Mouse (Mus musculus) CH12.LX (cell line): ENCODE data around the gene Hecw2. TPM values are rescaled to one million over a fixed set of nuclear protein-coding genes. Genes with fewer than 3 reads are reported as not detected.

ENCODE experiments used
- DNase-seq: peaks from one replicate; pipeline ENCODE4 v3.0.0-alpha.2; 2013; ENCODE audit errors: extremely low read depth
- H3K27ac ChIP-seq: 2 replicates; pipeline ENCODE4 v1.5.1; 2012; ENCODE audit warnings: low read depth, mild to moderate bottlenecking, control low read depth, moderate library complexity; ENCODE audit not compliant: insufficient read depth
- H3K27me3 ChIP-seq: replicated peaks from 2 replicates; pipeline ENCODE3; 2012; ENCODE audit warnings: inconsistent platforms
- H3K36me3 ChIP-seq, 2 experiments: replicated peaks in 1 of 2; 2 replicates each; pipeline versions ENCODE3 to v1.6.1; 2012; ENCODE audit warnings: inconsistent platforms in 1 of 2, low read length in 1 of 2, mild to moderate bottlenecking in 1 of 2, mixed read lengths in 1 of 2, moderate library complexity in 1 of 2; ENCODE audit not compliant: control insufficient read depth in 1 of 2, insufficient read depth in 1 of 2
- H3K4me1 ChIP-seq, 2 experiments: 2 replicates each; pipeline ENCODE4 v1.6.1; 2012; ENCODE audit warnings: inconsistent platforms in 1 of 2, moderate library complexity in 1 of 2; ENCODE audit not compliant: insufficient read depth in 2 of 2, control insufficient read depth in 1 of 2
- H3K4me2 ChIP-seq: 2 replicates; pipeline ENCODE4 v1.6.1; 2012; ENCODE audit warnings: low read depth, mild to moderate bottlenecking, control low read depth; ENCODE audit not compliant: poor library complexity, insufficient read depth, severe bottlenecking
- H3K4me3 ChIP-seq, 3 experiments: fragments of 150-350 bp in 1 of 3; sonication (generic) in 1 of 3; replicated peaks in 1 of 3; 2 replicates each; pipeline versions ENCODE3 to v1.5.1; 2011 to 2012; ENCODE audit warnings: low read depth in 2 of 3, low read length in 2 of 3, mild to moderate bottlenecking in 2 of 3, moderate library complexity in 2 of 3, control low read depth in 1 of 3, improper control_type of control experiment in 1 of 3, inconsistent platforms in 1 of 3, mixed read lengths in 1 of 3; ENCODE audit not compliant: poor library complexity in 1 of 3
- H3K79me2 ChIP-seq: replicated peaks from 2 replicates; pipeline ENCODE4 v1.6.1; 2012; ENCODE audit warnings: mild to moderate bottlenecking, moderate library complexity; ENCODE audit not compliant: control insufficient read depth, poor library complexity, insufficient read depth, severe bottlenecking; ENCODE audit errors: extremely low read depth
- H3K9ac ChIP-seq: 2 replicates; pipeline ENCODE4 v1.6.1; 2012; ENCODE audit warnings: low read depth, mild to moderate bottlenecking, control low read depth, moderate library complexity; ENCODE audit not compliant: insufficient read depth
- H3K9me3 ChIP-seq: replicated peaks from 2 replicates; pipeline ENCODE3; 2012; ENCODE audit warnings: low read length, inconsistent platforms, mixed read lengths
- E2F4 ChIP-seq: IDR thresholded peaks from 2 replicates; pipeline ENCODE4 v1.6.1; 2011; ENCODE audit warnings: low read depth, low read length, improper control_type of control experiment; ENCODE audit not compliant: insufficient replicate concordance
- ELF1 ChIP-seq: IDR thresholded peaks from 2 replicates; pipeline ENCODE4 v1.6.1; 2014; ENCODE audit warnings: low read depth, mild to moderate bottlenecking, inconsistent platforms, low read length, improper control_type of control experiment
- GABPA ChIP-seq: IDR thresholded peaks from 2 replicates; pipeline ENCODE4 v1.6.1; 2012; ENCODE audit warnings: low read depth, low read length, improper control_type of control experiment, inconsistent platforms; ENCODE audit not compliant: insufficient replicate concordance
- IRF4 ChIP-seq: IDR thresholded peaks from 2 replicates; pipeline ENCODE4 v1.6.1; 2014; ENCODE audit warnings: low read depth, mild to moderate bottlenecking, inconsistent platforms, low read length, improper control_type of control experiment
- KAT2A ChIP-seq: IDR thresholded peaks from 2 replicates; pipeline ENCODE4 v1.6.1; 2012; ENCODE audit warnings: low read length, improper control_type of control experiment, inconsistent platforms; ENCODE audit not compliant: insufficient replicate concordance
- MAFK ChIP-seq: IDR thresholded peaks from 2 replicates; pipeline ENCODE4 v1.6.1; 2011; ENCODE audit warnings: low read length, improper control_type of control experiment; ENCODE audit not compliant: insufficient replicate concordance
- MAZ ChIP-seq: IDR thresholded peaks from 2 replicates; pipeline ENCODE4 v1.6.1; 2012; ENCODE audit warnings: low read depth, mild to moderate bottlenecking, inconsistent platforms, low read length, improper control_type of control experiment, moderate library complexity
- NELFE ChIP-seq: IDR thresholded peaks from 2 replicates; pipeline ENCODE4 v1.6.1; 2011; ENCODE audit warnings: low read depth, low read length, improper control_type of control experiment
- RAD21 ChIP-seq: IDR thresholded peaks from 2 replicates; pipeline ENCODE4 v1.6.1; 2011; ENCODE audit warnings: low read depth, mild to moderate bottlenecking, low read length, improper control_type of control experiment, moderate library complexity
- USF1 ChIP-seq: IDR thresholded peaks from 2 replicates; pipeline ENCODE4 v1.6.1; 2014; ENCODE audit warnings: low read depth, mild to moderate bottlenecking, inconsistent platforms, low read length, improper control_type of control experiment
- USF2 ChIP-seq: conservative IDR thresholded peaks from 2 replicates; pipeline ENCODE4 v1.6.1; 2011; ENCODE audit warnings: low read depth, low read length, improper control_type of control experiment
- ZC3H11A ChIP-seq: IDR thresholded peaks from 2 replicates; pipeline ENCODE4 v1.6.1; 2012; ENCODE audit warnings: low read depth, mild to moderate bottlenecking, inconsistent platforms, low read length, improper control_type of control experiment
- ZKSCAN1 ChIP-seq: IDR thresholded peaks from 2 replicates; pipeline ENCODE4 v1.6.1; 2012; ENCODE audit warnings: low read depth, inconsistent platforms, low read length, improper control_type of control experiment, borderline replicate concordance
- ZMIZ1 ChIP-seq: IDR thresholded peaks from 2 replicates; pipeline ENCODE4 v1.6.1; 2012; ENCODE audit warnings: low read depth, mild to moderate bottlenecking, inconsistent platforms, low read length, improper control_type of control experiment
- dilution Hi-C: fragments of 300-500 bp; cut with MboI; formaldehyde crosslinking; loops from 2 replicates; pipeline ENCODE4 v1.14.3; 2020; ENCODE audit warnings: low sequenced_read_pairs; ENCODE audit not compliant: extremely low pct_unique_long_range_greater_than_20kb, extremely low pct_ligation_motif_present
- in situ Hi-C: fragments of 300-500 bp; cut with MboI; formaldehyde crosslinking; loops from 3 replicates; pipeline ENCODE4 v1.14.3; 2019; ENCODE audit warnings: low sequenced_read_pairs, low pct_ligation_motif_present, low pct_unique_long_range_greater_than_20kb, mixed read lengths
- polyA plus RNA-seq: library from polyadenylated mRNA; unstranded; fragments of >175 nt; gene quantifications from 2 replicates; pipeline ENCODE4 v1.2.1, GENCODE M21; 2012; ENCODE audit warnings: low read depth; ENCODE audit not compliant: insufficient read length
- total RNA-seq, 2 experiments: library from RNA; depleted of rRNA; stranded (reverse); fragments of 300-350 nt in 1 of 2; fragments of >200 nt in 1 of 2; gene quantifications; 2 replicates each; pipeline ENCODE4 v1.2.3; 2012 to 2014

The Hecw2 gene
- total and polyA plus RNA-seq, 3 experiments: 0.05 to 0.59 (median 0.14) TPM

DNA sequence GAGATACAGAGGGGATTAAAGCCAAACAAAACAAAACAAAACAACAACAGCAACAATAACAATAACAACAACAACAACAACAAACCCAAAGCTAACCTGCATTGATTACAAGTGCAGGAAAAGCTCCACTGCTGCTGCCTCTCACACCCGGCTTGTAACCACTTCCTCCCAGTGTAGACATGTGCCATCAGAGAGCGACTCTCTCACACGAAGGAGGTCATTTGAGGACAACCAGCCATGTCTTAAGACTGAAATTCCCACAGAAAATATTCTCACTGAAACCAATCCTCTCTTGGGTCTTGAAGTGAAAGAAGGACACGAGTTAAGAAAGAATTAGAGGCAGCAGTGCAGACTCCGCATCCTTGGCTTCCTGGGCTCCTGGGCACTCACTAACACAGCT is 319.0 kb downstream of the Hecw2 start:
- Histone ChIP-seq H3K79me2 (no peaks in the 10 kb centered on the region), H3K4me1 (no peaks in the 10 kb centered on the region), H3K9me3 (no peaks in the 10 kb centered on the region), H3K27ac (no peak overlapping the region), H3K9ac (no peak overlapping the region), H3K27me3 (no peaks in the 10 kb centered on the region), H3K4me3 (no peak overlapping the region), H3K4me2 (no peak overlapping the region), H3K36me3 (no peaks in the 10 kb centered on the region)
- TF ChIP-seq ZKSCAN1: no peak
- no peak for TF ChIP-seq USF2
- no peak for TF ChIP-seq E2F4
- no peak for TF ChIP-seq GABPA
- TF ChIP-seq MAFK: no peak
- TF ChIP-seq USF1: no peak
- no peak for TF ChIP-seq KAT2A
- DNase-seq: no peak
- dilution Hi-C loops (no loop called here), in situ Hi-C loops (loop anchor here (25.0 kb wide), 1 partner anchor 89 kb away; the partner anchor contains the start of gene Stk17b)

GRCm38 (mm10) chr1:53867316-53867715 is 327.7 kb downstream of the Hecw2 start:
- DNase-seq: no peak
- Histone ChIP-seq H3K27ac (no peak overlapping the region), H3K79me2 (no peaks in the 10 kb centered on the region), H3K4me3 (no peak overlapping the region), H3K27me3 (no peaks in the 10 kb centered on the region), H3K4me2 (no peak overlapping the region), H3K36me3 (no peaks in the 10 kb centered on the region), H3K9me3 (no peaks in the 10 kb centered on the region), H3K4me1 (no peaks in the 10 kb centered on the region), H3K9ac (no peak overlapping the region)
- dilution Hi-C loops: no loop called here
- TF ChIP-seq RAD21 (no peak), ELF1 (no peak), NELFE (no peak), ZC3H11A (no peak), IRF4 (no peak), ZKSCAN1 (no peak), MAZ (no peak), ZMIZ1 (no peak)
- in situ Hi-C loops: no loop called here
